Mouse (Mus musculus): ENCODE results near the gene Clic3.

GRCm38 (mm10) chr2:25465256-25465655 is 8.6 kb downstream of the Clic3 start:
- TF ChIP-seq POLR2A (IDR thresholded peaks at IDR 0.05; ENCODE audit: control insufficient read depth, extremely low read depth, insufficient read depth, low read length, poor library complexity) (no peak), CTCF (IDR thresholded peaks at IDR 0.05; ENCODE audit: borderline replicate concordance, control insufficient read depth, extremely low read depth, insufficient read depth, low read length, poor library complexity) (no peak)

All from thymus, adult 2 months (tissue).